Mouse (Mus musculus) small intestine, adult 2 months (tissue): Measurements from ENCODE around the gene Pde4d.

Experiments used
- CTCF ChIP-seq: fragments of 200-500 bp; IDR thresholded peaks from 2 replicates; pipeline ENCODE4 v1.5.1; 2012; ENCODE audit warnings: low read depth, mild to moderate bottlenecking, control low read depth, inconsistent platforms, low read length, moderate library complexity, mixed read lengths; ENCODE audit not compliant: insufficient replicate concordance, insufficient read length; ENCODE audit errors: extremely low read depth
- POLR2A ChIP-seq: fragments of 200-500 bp; IDR thresholded peaks from 2 replicates; pipeline ENCODE4 v1.6.1; 2012; ENCODE audit warnings: low read depth, mild to moderate bottlenecking, control low read depth, inconsistent platforms, low read length, moderate library complexity

GRCm38 (mm10) chr13:109957953-109958352 is 1508.2 kb downstream of the Pde4d start:
- TF ChIP-seq CTCF (no peak), POLR2A (no peak)
